Mouse (Mus musculus) midbrain, embryonic 13.5 days (tissue): ENCODE results near the gene Palm2. TPM values are rescaled to one million over a fixed set of nuclear protein-coding genes. Genes with fewer than 3 reads are reported as not detected.

ENCODE experiments used
- ATAC-seq: fragments of 200-750 bp; cut with Nextera tagmentation; 2 replicates; pipeline ENCODE4 v1.8.0; 2017; ENCODE audit warnings: mild to moderate bottlenecking, moderate TSS enrichment, moderate library complexity
- H3K27ac ChIP-seq: fragments of 300-500 bp; sonication (generic); 2 replicates; pipeline ENCODE4 v1.5.1; 2015; ENCODE audit warnings: inconsistent platforms, mild to moderate bottlenecking, moderate library complexity
- H3K27me3 ChIP-seq: fragments of 300-500 bp; sonication (generic); 2 replicates; pipeline ENCODE4 v1.6.1; 2015; ENCODE audit warnings: mild to moderate bottlenecking, inconsistent platforms
- H3K36me3 ChIP-seq: fragments of 300-500 bp; sonication (generic); 2 replicates; pipeline ENCODE4 v1.6.1; 2015; ENCODE audit warnings: mild to moderate bottlenecking, inconsistent platforms
- H3K4me1 ChIP-seq: fragments of 300-500 bp; sonication (generic); replicated peaks from 2 replicates; pipeline ENCODE4 v1.6.1; 2015; ENCODE audit warnings: inconsistent platforms
- H3K4me2 ChIP-seq: fragments of 300-500 bp; sonication (generic); replicated peaks from 2 replicates; pipeline ENCODE4 v1.6.1; 2015; ENCODE audit warnings: moderate library complexity, mild to moderate bottlenecking, inconsistent platforms
- H3K4me3 ChIP-seq: fragments of 300-500 bp; sonication (generic); replicated peaks from 2 replicates; pipeline ENCODE4 v1.5.1; 2015; ENCODE audit warnings: mild to moderate bottlenecking, inconsistent platforms
- H3K9ac ChIP-seq: fragments of 300-500 bp; sonication (generic); replicated peaks from 2 replicates; pipeline ENCODE4 v1.6.1; 2015; ENCODE audit warnings: mild to moderate bottlenecking, inconsistent platforms
- H3K9me3 ChIP-seq: fragments of 300-500 bp; sonication (generic); 2 replicates; pipeline ENCODE4 v1.6.1; 2016; ENCODE audit warnings: mild to moderate bottlenecking, inconsistent platforms
- WGBS: fragments of 180-500 bp; shearing (Covaris S2); methylation state at CpG from one replicate; pipeline ENCODE4 v1.1.7; 2015; 5-methylcytosine and 5-hydroxymethylcytosine counted together
- polyA plus RNA-seq: library from polyadenylated mRNA; unstranded; fragments of >200 nt; fragmentation: Nextera tagmentation; extraction: Ambion mirVana; gene quantifications from 2 replicates; pipeline ENCODE4 v1.2.1, GENCODE M21; 2015

Palm2 gene
- polyA plus RNA-seq, 1 experiment from 2014 or later: 4.2 TPM

- Histone ChIP-seq H3K4me3 (no peak overlapping the region), H3K36me3 (no peaks in the 10 kb centered on the region), H3K4me1 (peaks cover 7% of the 10 kb centered on the region; the same call in 1 of the 2 replicates), H3K9me3 (no peaks in the 10 kb centered on the region), H3K9ac (no peak overlapping the region), H3K4me2 (no peak overlapping the region), H3K27ac (no peak overlapping the region), H3K27me3 (no peaks in the 10 kb centered on the region)
- ATAC-seq: no peak
- 94% methylated on average over 7 of the region's 7 CpGs for WGBS
Measured at GRCm38 (mm10) chr4:57633052-57633451, 199.0 kb downstream of the Palm2 start.

- Histone ChIP-seq H3K36me3 (no peaks in the 10 kb centered on the region), H3K4me1 (peaks cover 17% of the 10 kb centered on the region; the same call in 1 of the 2 replicates), H3K4me2 (no peak overlapping the region), H3K27me3 (no peaks in the 10 kb centered on the region), H3K4me3 (no peak overlapping the region), H3K9me3 (no peaks in the 10 kb centered on the region), H3K27ac (no peak overlapping the region), H3K9ac (no peak overlapping the region)
- ATAC-seq: no peak
- WGBS: 64% methylated on average over 1 of the region's 1 CpGs
Measured at GRCm38 (mm10) chr4:57634956-57635355, 200.9 kb downstream of the Palm2 start.

GRCm38 (mm10) chr4:57636782-57637482, 202.9 kb downstream of the Palm2 start:
- peak overlapping the region; percentile 67 for H3K27ac ChIP-seq
- peak overlapping the region; percentile 60 for H3K4me2 ChIP-seq
- H3K36me3 ChIP-seq: no peaks in the 10 kb centered on the region
- no peaks in the 10 kb centered on the region for H3K27me3 ChIP-seq
- 73% methylated on average over 9 of the region's 9 CpGs for WGBS
- H3K9me3 ChIP-seq: no peaks in the 10 kb centered on the region
- peaks cover 24% of the 10 kb centered on the region; the same call in 1 of the 2 replicates for H3K4me1 ChIP-seq
- no peak for ATAC-seq
- H3K9ac ChIP-seq: peak overlapping the region; percentile 59; the same call in 1 of the 2 replicates
- H3K4me3 ChIP-seq: no peak overlapping the region

- Histone ChIP-seq H3K9me3 (no peaks in the 10 kb centered on the region), H3K27me3 (no peaks in the 10 kb centered on the region), H3K36me3 (no peaks in the 10 kb centered on the region), H3K4me3 (peak overlapping the region; percentile 37), H3K4me1 (peaks cover 24% of the 10 kb centered on the region; the same call in 1 of the 2 replicates), H3K27ac (peak overlapping the region; percentile 67), H3K4me2 (peak overlapping the region; percentile 60), H3K9ac (peak overlapping the region; percentile 59)
- ATAC-seq: peak; percentile 82
- 42% methylated on average over 24 of the region's 24 CpGs for WGBS
Measured at GRCm38 (mm10) chr4:57637636-57638386, 203.8 kb downstream of the Palm2 start.

GRCm38 (mm10) chr4:57638941-57639340, 204.9 kb downstream of the Palm2 start:
- Histone ChIP-seq H3K27ac (no peak overlapping the region), H3K27me3 (no peaks in the 10 kb centered on the region), H3K4me1 (peaks cover 24% of the 10 kb centered on the region; the same call in 1 of the 2 replicates), H3K4me2 (peak overlapping the region; percentile 60; the same call in 1 of the 2 replicates), H3K36me3 (no peaks in the 10 kb centered on the region), H3K9me3 (no peaks in the 10 kb centered on the region), H3K4me3 (0 out of 2 replicates have a peak overlapping the region, but pooled peaks have one; percentile 37), H3K9ac (no peak overlapping the region)
- 78% methylated on average over 9 of the region's 9 CpGs for WGBS
- no peak for ATAC-seq

- Histone ChIP-seq H3K27ac (no peak overlapping the region), H3K4me3 (no peak overlapping the region)
Measured at GRCm38 (mm10) chr4:57640222-57640621, 206.2 kb downstream of the Palm2 start.

GRCm38 (mm10) chr4:57640971-57641370, 206.9 kb downstream of the Palm2 start:
- H3K4me3 ChIP-seq: no peak overlapping the region
- H3K9me3 ChIP-seq: no peaks in the 10 kb centered on the region
- peaks cover 24% of the 10 kb centered on the region; the same call in 1 of the 2 replicates for H3K4me1 ChIP-seq
- no peak overlapping the region for H3K4me2 ChIP-seq
- WGBS: 85% methylated on average over 3 of the region's 3 CpGs
- no peaks in the 10 kb centered on the region for H3K27me3 ChIP-seq
- no peak overlapping the region for H3K27ac ChIP-seq
- H3K36me3 ChIP-seq: no peaks in the 10 kb centered on the region
- no peak for ATAC-seq
- no peak overlapping the region for H3K9ac ChIP-seq

More at GRCm38 (mm10) chr4:57640222-57640621, 206.2 kb downstream of the Palm2 start:
- no peaks in the 10 kb centered on the region for H3K27me3 ChIP-seq
- H3K9me3 ChIP-seq: no peaks in the 10 kb centered on the region
- no peak overlapping the region for H3K4me2 ChIP-seq
- ATAC-seq: no peak
- no peak overlapping the region for H3K9ac ChIP-seq
- H3K36me3 ChIP-seq: no peaks in the 10 kb centered on the region
- WGBS: 46% methylated on average over 7 of the region's 7 CpGs
- peaks cover 24% of the 10 kb centered on the region; the same call in 1 of the 2 replicates for H3K4me1 ChIP-seq

- H3K4me3 ChIP-seq: no peak overlapping the region
- 86% methylated on average over 1 of the region's 1 CpGs for WGBS
- no peaks in the 10 kb centered on the region for H3K4me1 ChIP-seq
- H3K27me3 ChIP-seq: no peaks in the 10 kb centered on the region
- no peaks in the 10 kb centered on the region for H3K9me3 ChIP-seq
- no peak overlapping the region for H3K27ac ChIP-seq
- ATAC-seq: no peak
- H3K4me2 ChIP-seq: no peak overlapping the region
- no peak overlapping the region for H3K9ac ChIP-seq
- no peaks in the 10 kb centered on the region for H3K36me3 ChIP-seq
Measured at GRCm38 (mm10) chr4:57650994-57651393, 216.9 kb downstream of the Palm2 start.

GRCm38 (mm10) chr4:57651547-57651946, 217.5 kb downstream of the Palm2 start:
- no peak for ATAC-seq

GRCm38 (mm10) chr4:57652185-57652904, 218.3 kb downstream of the Palm2 start:
- H3K9ac ChIP-seq: no peak overlapping the region
- no peak for ATAC-seq
- no peak overlapping the region for H3K4me3 ChIP-seq
- H3K36me3 ChIP-seq: no peaks in the 10 kb centered on the region
- H3K27ac ChIP-seq: no peak overlapping the region
- no peaks in the 10 kb centered on the region for H3K4me1 ChIP-seq
- no peak overlapping the region for H3K4me2 ChIP-seq
- WGBS: 84% methylated on average over 5 of the region's 5 CpGs
- H3K9me3 ChIP-seq: no peaks in the 10 kb centered on the region
- no peaks in the 10 kb centered on the region for H3K27me3 ChIP-seq

More at GRCm38 (mm10) chr4:57651547-57651946, 217.5 kb downstream of the Palm2 start:
- Histone ChIP-seq H3K36me3 (no peaks in the 10 kb centered on the region), H3K9ac (no peak overlapping the region), H3K27me3 (no peaks in the 10 kb centered on the region), H3K4me2 (no peak overlapping the region), H3K4me3 (no peak overlapping the region), H3K4me1 (no peaks in the 10 kb centered on the region), H3K9me3 (no peaks in the 10 kb centered on the region), H3K27ac (no peak overlapping the region)
- 87% methylated on average over 8 of the region's 8 CpGs for WGBS

GRCm38 (mm10) chr4:57655966-57656365, 221.9 kb downstream of the Palm2 start:
- no peaks in the 10 kb centered on the region for H3K36me3 ChIP-seq
- WGBS: 81% methylated on average over 1 of the region's 1 CpGs
- peaks cover 14% of the 10 kb centered on the region for H3K4me1 ChIP-seq
- H3K9ac ChIP-seq: no peak overlapping the region
- ATAC-seq: no peak
- no peak overlapping the region for H3K4me3 ChIP-seq
- no peaks in the 10 kb centered on the region for H3K9me3 ChIP-seq
- H3K27me3 ChIP-seq: no peaks in the 10 kb centered on the region
- no peak overlapping the region for H3K27ac ChIP-seq
- H3K4me2 ChIP-seq: no peak overlapping the region
